Mouse (Mus musculus) urinary bladder, postnatal 36 days (tissue): Measurements from ENCODE around the gene Gas2.

Source experiments
- DNase-seq, 2 experiments: peaks; one replicate each; pipeline ENCODE4 v3.0.0; 2022; ENCODE audit warnings: low spot score in 2 of 2, mixed read lengths in 1 of 2

Gas2 gene

DNA sequence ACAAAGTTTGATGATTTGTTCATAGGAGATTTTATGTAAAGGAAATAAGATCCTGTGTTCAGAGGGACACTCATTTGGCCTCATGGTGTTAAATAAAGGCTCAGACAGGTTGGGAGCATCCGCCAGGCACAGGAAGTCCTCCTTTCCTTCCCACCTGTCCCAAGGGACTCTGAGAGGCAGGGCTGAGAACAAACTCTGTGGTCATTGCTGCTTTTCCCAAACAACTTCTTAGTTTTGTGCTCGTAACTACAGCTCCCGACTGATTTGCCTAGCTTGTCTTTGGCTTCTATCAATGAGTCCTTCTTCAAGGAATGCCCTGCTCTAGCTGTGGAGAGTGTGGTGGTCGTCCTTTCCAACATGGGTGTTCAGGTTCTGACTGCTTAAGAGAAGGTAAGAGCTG is 18.3 kb downstream of the Gas2 start:
- no peak for DNase-seq

DNA sequence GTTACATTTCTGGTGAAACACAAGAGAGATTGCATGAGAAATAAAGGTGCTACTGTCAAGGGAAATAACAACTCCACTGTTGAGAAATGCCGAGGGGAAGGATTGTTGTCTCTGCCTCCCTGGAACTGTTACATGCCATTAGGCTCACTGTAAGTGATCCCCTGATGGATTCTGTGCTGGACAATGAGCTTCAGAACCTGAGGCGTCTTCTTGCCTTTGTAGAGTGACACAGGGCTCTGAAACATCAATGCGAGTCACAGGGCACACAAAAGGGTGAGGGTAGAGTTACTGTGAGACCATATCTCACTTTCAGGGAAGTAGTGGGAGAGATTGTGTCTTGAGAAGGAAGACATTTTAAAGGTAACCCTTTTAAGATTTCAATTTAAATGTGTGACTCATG is 23.5 kb downstream of the Gas2 start:
- no peak for DNase-seq

DNA sequence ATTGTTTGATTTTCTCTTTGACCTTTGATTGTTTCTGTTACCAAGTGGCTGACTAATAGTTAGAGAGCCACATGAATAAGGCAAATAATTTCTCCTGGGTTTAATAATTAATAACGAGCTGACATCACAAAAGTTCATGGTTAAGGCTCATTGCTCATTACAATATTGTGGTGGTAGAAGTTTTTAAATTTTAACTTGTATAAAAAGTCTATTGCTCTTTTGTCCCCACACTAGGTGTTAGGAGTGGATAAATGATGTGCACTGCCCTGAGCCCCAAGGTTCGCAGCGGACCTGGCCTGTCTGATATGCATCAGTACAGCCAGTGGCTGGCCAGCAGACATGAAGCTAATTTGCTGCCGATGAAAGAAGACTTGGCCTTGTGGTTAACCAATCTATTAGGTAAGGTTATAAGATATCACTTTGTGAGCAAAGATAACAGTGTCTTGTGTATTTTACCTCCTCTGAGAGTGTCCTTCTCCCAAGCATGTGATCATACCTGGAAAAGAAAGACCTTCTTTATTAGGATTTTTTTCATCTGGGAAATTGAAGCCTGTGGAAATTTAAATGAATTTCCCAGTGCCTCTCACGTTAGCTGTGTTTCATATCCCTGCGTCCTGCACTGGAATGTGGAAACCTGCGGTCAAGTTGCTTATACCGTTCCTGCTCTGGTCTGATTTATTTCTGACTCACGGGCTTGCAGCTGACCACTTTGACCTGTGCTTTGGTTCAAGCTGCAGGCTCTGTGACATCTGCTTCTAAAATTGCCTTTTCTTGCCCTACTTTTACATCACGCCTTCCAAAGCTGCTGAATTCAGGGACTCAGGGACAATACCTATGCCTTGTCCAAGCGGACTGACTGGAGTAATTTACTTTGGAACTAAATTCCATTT is 26.1 kb downstream of the Gas2 start:
- no peak for DNase-seq

DNA sequence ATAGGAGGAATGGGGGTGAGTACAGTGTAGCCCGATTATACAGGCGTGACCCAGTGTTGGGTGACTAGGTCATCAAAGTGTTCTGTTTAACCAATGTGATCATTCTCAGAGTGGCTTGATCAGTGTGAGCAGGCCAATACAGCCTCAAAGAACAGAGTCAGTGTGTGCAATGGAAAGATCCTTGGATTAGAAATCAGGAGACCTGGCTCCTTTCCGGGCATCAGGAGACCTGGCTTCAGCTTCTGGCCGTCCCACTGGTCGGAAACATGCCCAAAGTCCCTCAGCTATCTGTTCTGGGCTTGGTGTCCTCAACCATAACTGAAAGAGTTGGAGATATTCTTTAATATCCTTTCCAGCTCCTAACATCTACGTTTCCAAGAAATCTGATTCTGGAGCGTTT is 27.8 kb downstream of the Gas2 start:
- no peak for DNase-seq

DNA sequence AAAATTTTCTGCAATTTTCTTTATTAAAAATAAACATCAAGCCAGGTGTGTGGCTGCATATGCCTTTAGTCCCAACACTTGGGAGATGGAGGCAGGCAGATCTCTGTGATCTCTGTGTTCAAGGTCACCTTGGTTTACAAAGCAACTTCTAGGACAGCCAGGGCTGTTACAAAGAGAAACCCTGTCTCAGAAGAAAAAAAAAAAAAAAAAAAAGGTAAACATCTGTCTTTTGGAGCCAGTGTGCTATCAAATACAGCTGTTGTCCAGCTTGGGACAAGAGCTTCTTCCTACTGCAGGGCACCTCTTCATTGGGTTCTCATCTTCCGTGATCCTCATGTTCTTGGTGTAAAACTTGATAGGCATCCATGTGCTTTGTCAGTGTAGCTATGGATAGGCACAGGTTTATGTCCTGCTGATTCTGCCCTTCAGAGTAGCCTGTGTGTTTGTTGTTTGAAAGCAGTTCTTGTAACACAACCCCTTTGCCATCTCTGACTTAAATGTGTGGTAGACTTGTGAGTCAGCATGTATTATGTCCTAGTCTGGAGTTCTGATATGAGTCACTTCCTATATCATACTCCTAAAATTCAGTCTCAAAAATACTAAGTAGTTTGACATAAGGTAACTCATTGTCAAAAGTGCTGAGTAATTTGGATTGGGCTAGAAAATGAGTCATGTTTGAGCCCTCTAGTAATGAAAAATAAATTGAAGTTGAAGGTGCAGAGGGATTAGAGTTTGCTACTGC is 30.6 kb downstream of the Gas2 start:
- no peak for DNase-seq

DNA sequence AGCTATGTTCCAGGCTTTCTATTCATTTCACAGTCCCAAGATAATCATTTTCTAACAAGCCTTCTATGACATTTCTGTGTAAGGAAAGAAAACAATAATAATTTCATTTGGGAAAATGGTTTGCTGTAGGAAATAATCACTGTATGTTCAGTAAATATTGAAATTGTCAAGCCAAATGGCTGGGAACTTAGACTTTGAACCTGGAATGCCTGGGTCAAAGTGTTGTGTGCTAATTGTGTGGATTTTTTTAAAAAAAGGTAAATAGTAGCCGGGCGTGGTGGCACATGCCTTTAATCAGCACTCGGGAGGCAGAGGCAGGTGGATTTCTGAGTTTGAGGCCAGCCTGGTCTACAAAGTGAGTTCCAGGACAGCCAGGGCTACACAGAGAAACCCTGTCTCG is 31.2 kb downstream of the Gas2 start:
- DNase-seq, result no peak

DNA sequence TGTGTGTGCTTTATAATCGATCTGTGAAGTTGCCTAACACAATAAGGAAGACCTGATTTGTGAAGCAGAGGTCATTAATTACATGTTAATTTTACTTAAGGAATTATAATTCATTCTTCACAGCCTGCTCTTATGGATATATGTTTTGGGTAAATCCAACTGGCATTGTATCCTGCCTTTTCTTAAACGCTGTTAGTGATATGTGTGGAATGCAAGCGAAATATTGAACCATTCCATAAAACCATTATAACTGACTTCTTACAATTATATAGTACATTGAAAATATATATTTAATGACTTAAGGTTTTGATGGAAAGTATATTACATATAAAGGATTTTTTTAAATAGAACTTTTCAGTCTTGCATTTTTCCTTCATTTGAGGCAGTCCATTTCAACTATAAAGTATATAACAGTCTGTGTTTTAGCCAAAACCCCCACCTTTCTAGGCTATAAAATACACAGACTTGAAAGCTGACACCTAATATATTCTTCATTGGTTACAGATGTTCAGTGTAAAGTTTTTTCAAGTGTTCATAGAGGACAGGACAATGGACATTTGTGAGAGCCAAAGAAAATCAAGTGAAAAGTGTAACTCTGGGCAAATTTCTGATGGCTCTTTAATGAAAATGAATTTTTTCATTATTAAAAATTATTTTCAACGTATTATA is 32.5 kb downstream of the Gas2 start:
- DNase-seq, result no peak

DNA sequence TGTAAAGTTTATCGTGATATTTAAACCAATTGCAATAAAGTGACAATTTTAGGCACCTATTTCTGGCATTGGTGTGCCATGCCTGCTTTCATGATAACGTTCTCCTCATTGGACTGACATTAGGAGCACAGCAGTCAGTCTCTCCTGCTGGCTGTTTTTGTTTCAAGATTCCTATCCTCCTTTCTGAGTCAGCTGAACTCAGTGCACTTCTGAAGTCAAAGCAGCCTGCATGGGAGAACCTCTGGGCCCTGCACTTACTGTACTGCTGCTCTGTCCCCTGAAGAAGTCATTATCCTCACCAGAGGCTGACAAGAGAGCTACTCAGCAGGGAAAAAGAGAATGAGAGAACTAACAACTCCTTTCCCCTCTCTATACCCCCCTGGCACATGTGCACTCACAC is 33.1 kb downstream of the Gas2 start:
- DNase-seq, result no peak

DNA sequence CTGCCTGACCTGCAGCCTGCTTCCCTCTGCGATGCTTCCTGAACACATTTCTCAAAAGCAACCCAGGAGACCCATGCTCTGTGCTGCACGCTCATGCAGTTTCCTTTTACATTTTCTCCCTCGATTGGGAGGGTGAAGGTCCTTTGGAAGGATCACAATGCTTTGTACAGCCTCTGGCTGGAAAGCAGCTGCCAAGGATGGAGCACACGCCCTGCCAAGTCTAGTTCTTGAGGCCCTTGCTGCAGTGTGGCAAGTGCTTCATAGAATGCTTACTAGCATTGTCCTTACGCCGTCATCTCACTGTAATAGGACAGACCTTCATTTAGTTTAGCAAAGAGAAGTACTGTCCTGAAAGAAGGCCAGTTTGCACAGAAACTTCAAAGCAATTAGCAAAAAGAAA is 37.3 kb downstream of the Gas2 start:
- no peak for DNase-seq

DNA sequence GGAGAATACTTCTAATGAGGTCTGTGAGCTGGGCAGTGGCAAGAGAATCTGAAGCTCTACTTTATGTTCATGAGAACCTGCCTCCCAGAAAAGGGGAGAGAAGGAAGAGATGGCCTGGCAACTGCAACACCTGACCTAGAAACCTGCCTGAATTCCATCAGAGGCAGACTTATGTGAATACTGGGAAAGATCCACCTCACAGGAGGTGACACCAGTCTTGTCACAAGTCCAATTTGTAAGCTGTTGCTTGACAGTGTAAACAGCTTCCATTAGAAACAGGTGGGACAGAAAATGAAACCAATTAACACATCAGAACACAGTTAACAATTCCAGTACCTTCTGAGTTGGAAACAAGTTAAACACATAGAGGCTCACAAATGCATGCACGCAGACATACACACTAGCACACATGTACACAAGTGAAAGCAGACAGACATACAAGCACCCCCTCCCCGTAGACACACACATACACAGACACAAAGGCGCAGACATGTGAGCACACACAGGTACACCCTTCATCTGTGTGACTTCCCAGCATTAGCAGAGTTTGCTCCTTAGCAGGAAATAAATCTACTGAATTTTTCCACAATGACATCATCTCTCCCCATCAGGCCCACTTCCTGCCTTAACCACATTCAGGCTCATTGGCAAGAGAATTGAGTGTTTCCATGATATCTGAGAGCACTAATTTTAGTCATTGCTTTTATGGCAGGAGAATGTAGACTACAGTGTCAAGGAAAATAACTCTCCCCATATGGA is 51.7 kb downstream of the Gas2 start:
- DNase-seq, result no peak

DNA sequence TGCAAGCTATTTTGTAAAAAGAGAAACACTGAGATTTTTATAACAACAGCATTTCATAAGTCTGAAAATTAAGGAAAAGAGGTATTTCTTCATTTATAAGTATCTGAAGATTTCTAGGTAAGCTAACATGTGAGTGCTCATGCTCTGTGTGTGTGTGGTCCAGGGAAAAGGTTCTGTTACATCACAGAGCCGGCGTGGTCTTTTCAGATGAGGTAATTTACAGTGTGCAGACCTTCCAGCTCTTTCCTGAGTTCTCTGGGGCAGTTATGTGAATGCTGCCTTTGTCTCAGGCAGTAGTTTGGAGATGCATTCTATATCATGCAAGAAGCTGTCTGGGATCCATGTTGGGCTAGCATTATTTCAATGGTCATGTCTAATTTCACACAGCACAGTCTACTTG is 52.3 kb downstream of the Gas2 start:
- no peak for DNase-seq

DNA sequence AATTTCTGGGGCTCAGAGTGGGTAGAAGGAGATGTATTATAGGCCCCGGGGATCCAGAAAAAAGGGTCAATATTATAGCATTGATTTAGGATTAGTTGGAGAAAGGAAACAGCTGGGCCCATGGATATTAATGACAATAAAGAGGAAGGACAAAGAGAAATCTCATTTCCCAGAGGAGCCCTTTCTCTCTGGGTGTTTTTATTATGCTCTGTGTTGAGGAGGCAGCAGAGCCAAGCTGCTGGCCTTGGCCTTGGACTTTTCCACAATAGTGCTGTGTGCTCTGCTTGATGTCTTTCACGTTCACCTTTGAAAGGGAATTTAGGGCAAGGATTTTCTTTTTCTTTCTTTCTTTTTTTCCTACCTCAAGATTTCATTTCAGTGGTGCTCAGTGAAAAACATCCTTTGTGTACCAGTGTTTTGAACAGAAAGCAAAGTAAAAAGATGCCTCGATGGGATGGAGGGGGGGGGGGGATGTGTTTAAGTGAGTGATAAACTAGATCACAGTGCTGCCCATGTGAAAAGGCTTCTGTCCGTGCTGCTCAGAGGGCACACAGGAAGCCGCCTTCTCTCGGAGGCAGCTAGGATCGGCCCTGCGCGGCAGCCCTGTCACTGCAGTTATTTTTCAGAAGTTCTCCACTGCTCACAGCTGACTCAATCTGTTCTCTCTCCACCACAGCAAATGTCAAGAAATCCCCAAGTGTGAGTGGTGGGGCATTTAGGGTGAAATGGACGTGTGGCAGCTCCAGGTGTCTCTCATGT is 67.1 kb downstream of the Gas2 start:
- DNase-seq, result no peak

DNA sequence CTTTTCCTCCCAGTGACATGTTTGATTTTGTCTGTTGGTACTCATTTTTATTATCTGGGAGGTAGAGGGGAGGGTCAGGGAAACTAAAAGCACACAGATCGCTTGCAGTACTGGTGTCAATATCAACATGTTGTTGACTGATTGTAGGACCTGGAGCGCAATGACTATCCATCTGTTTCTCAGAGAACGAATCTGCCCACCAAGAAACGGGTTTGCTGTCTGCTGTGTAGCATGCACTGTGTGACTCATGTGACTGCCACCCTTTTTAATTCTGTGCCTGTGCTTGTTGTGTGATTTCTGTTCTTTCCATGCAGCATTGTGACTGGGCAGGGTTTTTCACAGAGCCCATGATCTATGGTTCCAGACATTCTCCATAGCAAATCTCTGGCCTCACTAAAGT is 69.4 kb downstream of the Gas2 start:
- no peak for DNase-seq

DNA sequence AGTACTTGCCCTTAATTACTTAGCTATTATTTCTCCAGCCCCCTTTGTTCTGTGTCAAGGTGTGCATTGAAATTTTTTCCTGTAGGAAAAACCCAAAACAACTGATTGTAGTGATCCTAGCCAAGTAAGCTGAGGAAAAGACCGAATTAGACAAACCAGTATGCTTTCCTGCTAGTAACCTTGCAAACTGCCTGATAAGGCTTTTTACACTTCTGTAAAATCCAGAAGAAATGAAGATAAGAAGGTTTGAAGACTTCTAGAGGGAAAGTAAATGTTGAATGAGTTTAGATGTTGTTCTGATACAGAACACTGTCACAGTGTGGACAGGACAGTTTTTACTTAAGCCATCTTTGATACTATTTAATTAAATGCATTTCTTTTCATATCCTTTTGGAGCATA is 75.5 kb downstream of the Gas2 start:
- DNase-seq, result no peak

DNA sequence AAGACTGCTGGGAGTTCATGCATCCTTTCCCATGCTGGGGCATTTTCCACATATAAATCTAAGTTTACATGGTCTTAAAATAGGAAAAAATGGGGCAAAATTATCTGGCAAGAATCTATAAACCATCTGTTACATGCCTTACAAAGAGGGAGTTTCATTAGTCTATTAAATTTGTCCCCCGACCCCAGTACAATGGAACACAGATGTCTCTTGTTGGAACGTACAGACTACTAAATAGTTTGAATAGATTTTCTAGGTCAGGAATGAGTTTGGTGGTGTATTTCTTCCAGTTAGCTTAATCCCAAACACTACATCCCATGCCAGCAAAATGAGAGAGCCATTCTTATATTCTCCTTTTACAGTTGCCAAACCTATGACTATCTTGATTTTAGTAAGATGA is 78.6 kb downstream of the Gas2 start:
- DNase-seq, result no peak

DNA sequence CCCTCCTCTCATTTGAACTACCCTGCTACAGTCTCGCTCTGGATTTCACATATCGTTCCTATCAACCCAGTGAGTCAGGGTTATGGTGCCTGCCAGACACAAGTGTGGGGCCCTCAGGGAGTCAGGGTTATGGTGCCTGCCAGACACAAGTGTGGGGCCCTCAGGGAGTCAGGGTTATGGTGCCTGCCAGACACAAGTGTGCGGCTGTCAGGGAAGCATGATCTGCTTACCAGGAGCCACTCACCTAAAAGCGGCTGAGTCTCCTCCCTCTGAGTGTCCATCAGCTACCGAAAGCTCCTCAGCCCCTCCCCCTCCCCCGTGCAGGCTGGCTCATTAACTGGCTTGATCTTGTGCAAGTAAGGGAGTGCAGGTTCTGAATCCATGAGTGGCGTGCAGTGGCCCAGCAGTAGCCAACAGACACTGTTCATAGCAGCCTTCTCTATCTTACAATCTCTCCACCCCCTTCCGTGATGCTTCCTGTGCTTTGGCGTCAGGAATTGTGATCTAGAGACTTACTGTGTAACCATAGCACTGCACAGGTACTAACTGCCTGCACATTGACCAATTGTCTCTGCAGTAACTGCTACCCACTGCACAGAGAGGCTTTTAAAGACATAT is 93.7 kb downstream of the Gas2 start:
- no peak for DNase-seq

DNA sequence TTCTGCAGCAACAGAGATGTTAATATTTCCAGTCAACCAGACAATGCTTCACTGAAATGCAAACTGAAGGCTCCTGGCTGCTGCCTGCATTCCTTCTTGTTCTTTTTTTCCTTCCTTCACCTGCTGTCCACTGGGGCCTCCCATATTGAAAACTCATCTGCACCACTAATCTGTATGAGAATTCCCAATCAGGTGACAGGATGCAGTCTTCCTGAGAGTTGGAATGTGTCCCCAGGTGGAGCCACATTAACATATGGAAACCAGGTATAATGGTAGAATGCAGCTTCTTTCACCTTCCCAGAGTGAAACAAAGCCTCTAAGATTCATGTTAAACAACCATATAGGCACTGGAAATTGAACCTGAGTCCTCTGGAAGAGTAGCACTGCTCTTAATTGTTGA is 96.0 kb downstream of the Gas2 start:
- DNase-seq, result no peak

DNA sequence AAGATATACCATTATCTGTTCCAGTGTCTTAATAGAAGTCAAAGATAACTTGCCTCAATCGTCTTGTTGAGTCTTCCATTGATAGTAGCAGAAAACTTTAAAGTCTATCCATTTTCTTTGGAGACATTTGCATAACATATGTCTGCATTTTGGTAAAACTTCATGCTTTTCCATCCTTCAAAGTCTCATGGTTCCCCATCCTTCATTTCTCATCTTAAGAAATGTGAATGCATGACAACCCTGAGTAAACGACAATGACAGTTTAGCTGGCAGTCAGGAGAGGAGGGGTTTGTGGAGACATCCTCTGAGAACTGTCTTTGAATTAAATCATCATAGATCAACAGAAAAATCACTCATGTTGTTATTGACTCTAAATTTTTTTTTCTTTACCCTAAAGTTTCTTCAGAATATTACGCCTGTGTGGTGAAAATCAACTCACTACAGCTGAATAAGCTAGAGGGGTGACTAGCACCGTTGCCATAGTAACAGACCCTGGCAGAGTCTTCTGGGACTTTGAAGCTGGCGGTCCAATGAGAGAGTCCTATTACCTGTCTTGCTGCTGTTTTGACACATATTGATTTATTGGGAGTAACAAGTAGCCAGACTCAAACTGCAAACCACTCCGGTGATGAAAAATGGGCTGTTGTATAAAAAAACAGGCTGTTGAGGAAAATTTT is 99.0 kb downstream of the Gas2 start:
- no peak for DNase-seq

DNA sequence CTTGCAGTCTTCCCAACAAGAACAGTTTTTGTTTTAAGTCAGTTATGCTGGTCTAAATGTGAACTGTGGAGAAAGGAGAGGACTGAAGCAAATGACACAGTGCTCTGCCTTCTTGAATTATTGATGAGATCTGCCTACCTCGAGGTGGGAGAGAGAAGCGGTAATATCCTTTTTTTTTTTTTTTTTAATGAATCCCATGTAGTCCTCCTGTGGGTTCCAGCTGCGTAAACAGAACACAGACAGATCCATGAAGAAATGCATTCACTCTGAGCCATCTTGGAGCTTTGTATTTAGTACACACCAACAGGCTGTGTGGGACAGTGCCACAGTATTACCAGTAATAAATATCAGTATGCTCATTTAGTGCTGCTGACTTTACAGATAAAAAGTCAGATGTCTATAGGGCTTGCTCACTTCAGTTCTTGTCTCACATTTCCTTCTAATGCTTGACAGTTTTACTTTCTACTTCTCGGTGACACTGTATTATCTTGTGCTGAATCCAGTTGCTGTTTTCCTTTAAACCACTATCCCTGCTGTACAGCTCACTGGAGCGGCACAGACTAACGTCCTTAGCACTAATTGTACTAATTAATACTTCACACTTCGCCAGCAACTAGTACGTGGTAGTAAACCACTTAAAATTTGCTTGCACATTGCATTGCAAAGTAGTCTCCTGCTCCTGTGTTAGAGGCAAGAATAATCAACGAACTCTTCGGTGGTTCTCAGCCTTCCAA is 100.6 kb downstream of the Gas2 start:
- no peak for DNase-seq

DNA sequence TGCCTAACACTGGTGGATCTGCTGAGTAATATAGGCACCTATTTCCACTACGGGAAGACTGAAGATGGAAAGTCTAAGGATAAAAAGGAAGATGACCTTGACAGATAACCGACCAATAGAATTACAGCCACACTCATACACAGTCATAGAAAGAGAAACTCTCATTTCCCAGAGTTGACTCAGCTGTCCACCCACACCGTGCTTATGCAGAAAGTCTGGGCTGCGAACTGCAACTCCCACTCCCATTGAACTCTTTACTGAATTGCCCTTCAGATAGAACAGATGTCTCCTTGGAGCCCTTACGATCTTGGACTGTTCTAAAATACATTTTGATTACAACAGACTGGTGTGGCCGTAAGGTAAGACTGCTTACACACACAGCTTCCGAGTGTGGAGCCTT is 102.9 kb downstream of the Gas2 start:
- DNase-seq, result no peak
